13 mouse cellular contexts compared by ENCODE assay signal in the genomic region with DNA sequence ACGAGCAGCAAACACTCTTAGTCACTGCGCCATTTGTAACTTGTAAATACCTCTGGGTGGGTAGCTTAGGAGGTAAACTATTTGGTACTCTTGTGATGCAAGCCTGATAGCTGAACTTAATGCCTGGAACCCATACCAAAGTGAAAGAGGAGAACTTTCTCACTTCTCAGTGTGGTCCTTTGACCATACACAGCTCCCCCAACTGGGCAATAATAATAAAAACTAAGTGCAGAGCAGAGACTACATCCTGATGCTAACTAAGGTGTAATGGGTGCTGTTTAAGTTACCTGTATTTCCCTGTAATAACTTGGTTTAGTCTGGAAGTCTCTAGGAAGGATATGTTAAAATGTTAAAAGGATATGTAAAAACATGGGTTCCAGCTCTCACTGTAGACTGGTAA. TPM values are rescaled to one million over a fixed set of nuclear protein-coding genes. Genes with fewer than 3 reads are reported as not detected.
DNase-seq lines count a peak whose midpoint lies in the region; ATAC-seq and TF ChIP-seq lines count a peak whose summit lies in the region.
"Had no signal": no experiment of that assay in that cellular context is flagged by ENCODE, and none has a peak within 500 bp of the region (broad histone marks: within the 10 kb centered on the region; RNA-seq: fewer than 3 reads in every experiment).

No protein-coding gene starts in this region.

- H3K4me3 ChIP-seq in left cerebral cortex, adult 2 months: no peak overlapping the region
- no peak overlapping the region for H3K4me3 ChIP-seq in E14TG2a.4 (replicated peaks; ENCODE audit: low read length)
- H3K4me3 ChIP-seq: embryonic facial prominence, embryonic 15.5 days; forebrain, embryonic 13.5 days; hindbrain, embryonic 10.5 days; intestine, embryonic 15.5 days had no signal

- peaks cover 98% of the 10 kb centered on the region for H3K36me3 ChIP-seq in E14TG2a.4 (ENCODE audit: insufficient read depth, low read length)

- peaks cover 56% of the 10 kb centered on the region for H3K4me1 ChIP-seq in E14TG2a.4 (replicated peaks; ENCODE audit: low read depth, low read length)
- H3K4me1 ChIP-seq: embryonic facial prominence, embryonic 15.5 days; forebrain, embryonic 13.5 days; hindbrain, embryonic 10.5 days; intestine, embryonic 15.5 days had no signal

- no peak overlapping the region for H3K27ac ChIP-seq in left cerebral cortex, adult 2 months
- H3K27ac ChIP-seq: embryonic facial prominence, embryonic 15.5 days; forebrain, embryonic 13.5 days; hindbrain, embryonic 10.5 days; intestine, embryonic 15.5 days had no signal

- H3K9me3 ChIP-seq in E14TG2a.4 (ENCODE audit: low read length): no peaks in the 10 kb centered on the region
- H3K9me3 ChIP-seq: embryonic facial prominence, embryonic 15.5 days; forebrain, embryonic 13.5 days; hindbrain, embryonic 10.5 days; intestine, embryonic 15.5 days had no signal

- no peaks in the 10 kb centered on the region for H3K27me3 ChIP-seq in E14TG2a.4 (ENCODE audit: insufficient read depth, low read length)
- H3K27me3 ChIP-seq: embryonic facial prominence, embryonic 15.5 days; forebrain, embryonic 13.5 days; intestine, embryonic 15.5 days had no signal

- intact Hi-C loops in left cerebral cortex, adult 2 months (cut with DNase I): loop anchor here (2.0 kb wide), 1 partner anchor 190 kb away; a partner anchor contains a TSS
- intact Hi-C loops in left cerebral cortex, postnatal 25 days (cut with DNase I): no loop called here
- intact Hi-C loops in heart, postnatal 36 days (cut with DNase I): no loop called here

- peak; percentile 50; the same call in 1 of the 2 replicates for ATAC-seq in megakaryocyte, adult 5-6 weeks (ENCODE audit: poor library complexity, severe bottlenecking)
- no peak; the same call in 1 of the 2 replicates for ATAC-seq in granulocyte monocyte progenitor cell, adult 5-6 weeks (replicated peaks; ENCODE audit: poor library complexity, severe bottlenecking)
- ATAC-seq: forebrain, embryonic 13.5 days; intestine, embryonic 15.5 days had no signal

- peak; percentile 35 for TF ChIP-seq CTCF in left cerebral cortex, adult 2 months (IDR thresholded peaks at IDR 0.05)
- 0 out of 2 replicates have a peak, but pooled peaks have one; percentile 9 for TF ChIP-seq CTCF in E14TG2a.4 (conservative IDR thresholded peaks at IDR 0.05; ENCODE audit: low read length)

- DNase-seq in left cerebral cortex, adult 2 months (ENCODE audit: extremely low spot score in 1 of 2, low spot score in 2 of 2): peak in 1 of 2 experiments; percentile 2
- no peak for DNase-seq in left cerebral cortex, postnatal 25 days (ENCODE audit: low spot score in 2 of 2)
- peak; percentile 46 for DNase-seq in A20 (ENCODE audit: low read depth, low spot score)
- DNase-seq in heart, postnatal 36 days: no peak
- DNase-seq: cerebellum, adult 18-20 months; thymus, adult 2 months had no signal

RNA-seq across cellular contexts. Expression of a gene that starts 15.8 kb away (rescaled TPM):
- 100 to 1,000 TPM; 217 to 237 TPM for total RNA-seq in left cerebral cortex, adult 2 months (2021)
- 100 to 1,000 TPM; 223 to 236 TPM for total RNA-seq in left cerebral cortex, postnatal 25 days (2021)
- total RNA-seq in megakaryocyte, adult 5-6 weeks (2015): 369 and 375 TPM in 2 replicates
- 346 and 431 TPM in 2 replicates for total RNA-seq in megakaryocyte, adult 5-6 weeks (2017)
- 583 and 666 TPM in 2 replicates for total RNA-seq in granulocyte monocyte progenitor cell, adult 5-6 weeks (2014; fragmentation: Nextera tagmentation)
- 670 and 682 TPM in 2 replicates for total RNA-seq in granulocyte monocyte progenitor cell, adult 5-6 weeks (2017)
- 10 to 100 TPM; 60.7 to 74.5 TPM for total RNA-seq in heart, postnatal 36 days (2021)

RNA-seq across cellular contexts. Expression of a gene that starts 17.3 kb away (rescaled TPM):
- total RNA-seq in left cerebral cortex, adult 2 months (2021): 10 to 100 TPM; 31.3 to 42.2 TPM
- 10 to 100 TPM; 35.1 to 35.6 TPM for total RNA-seq in left cerebral cortex, postnatal 25 days (2021)
- total RNA-seq in megakaryocyte, adult 5-6 weeks (2015): 8.6 and 9.1 TPM in 2 replicates
- 0.84 and 1.2 TPM in 2 replicates for total RNA-seq in megakaryocyte, adult 5-6 weeks (2017)
- 0.26 and 1.9 TPM in 2 replicates for total RNA-seq in granulocyte monocyte progenitor cell, adult 5-6 weeks (2014; fragmentation: Nextera tagmentation)
- total RNA-seq in granulocyte monocyte progenitor cell, adult 5-6 weeks (2017): 1.1 and 1.2 TPM in 2 replicates
- total RNA-seq in heart, postnatal 36 days (2021): 10 to 100 TPM in 1 of 2 experiments, 1 to 10 TPM in 1; 9.8 to 17.3 TPM
